Mouse (Mus musculus) testis, adult 2 months (tissue): ENCODE measurements at regions not wholly inside any gene's neighbourhood (a gene's known extent, or its start where the extent isn't known, plus 50 kb on each side); places are given as distances from the start of the nearest gene placed in this dataset.

Experiments used
- H3K27ac ChIP-seq: fragments of 200-500 bp; 2 replicates; pipeline ENCODE4 v1.5.1; 2012; ENCODE audit warnings: low read depth, low read length; ENCODE audit not compliant: control insufficient read depth, insufficient read depth
- H3K27me3 ChIP-seq: fragments of 200-500 bp; 2 replicates; pipeline ENCODE4 v1.6.1; 2012; ENCODE audit warnings: mild to moderate bottlenecking, low read length, moderate library complexity; ENCODE audit not compliant: control insufficient read depth, insufficient read depth
- H3K36me3 ChIP-seq: fragments of 200-500 bp; 2 replicates; pipeline ENCODE4 v1.6.1; 2012; ENCODE audit warnings: mild to moderate bottlenecking, low read length; ENCODE audit not compliant: control insufficient read depth, insufficient read depth
- H3K4me1 ChIP-seq: fragments of 200-500 bp; 2 replicates; pipeline ENCODE4 v1.6.1; 2012; ENCODE audit warnings: low read length; ENCODE audit not compliant: control insufficient read depth, insufficient read depth
- H3K4me3 ChIP-seq: fragments of 200-500 bp; 2 replicates; pipeline ENCODE4 v1.5.1; 2012; ENCODE audit warnings: low read depth, mild to moderate bottlenecking, low read length, moderate library complexity, mixed read lengths; ENCODE audit not compliant: control insufficient read depth
- CTCF ChIP-seq: fragments of 200-500 bp; IDR thresholded peaks from 2 replicates; pipeline ENCODE4 v1.5.1; 2012; ENCODE audit warnings: low read depth, mild to moderate bottlenecking, inconsistent platforms, low read length, moderate library complexity; ENCODE audit not compliant: control insufficient read depth, insufficient read depth, insufficient replicate concordance
- POLR2A ChIP-seq: fragments of 200-500 bp; IDR thresholded peaks from 2 replicates; pipeline ENCODE4 v1.6.1; 2012; ENCODE audit warnings: low read depth, mild to moderate bottlenecking, inconsistent platforms, low read length, moderate library complexity; ENCODE audit not compliant: control insufficient read depth

DNA sequence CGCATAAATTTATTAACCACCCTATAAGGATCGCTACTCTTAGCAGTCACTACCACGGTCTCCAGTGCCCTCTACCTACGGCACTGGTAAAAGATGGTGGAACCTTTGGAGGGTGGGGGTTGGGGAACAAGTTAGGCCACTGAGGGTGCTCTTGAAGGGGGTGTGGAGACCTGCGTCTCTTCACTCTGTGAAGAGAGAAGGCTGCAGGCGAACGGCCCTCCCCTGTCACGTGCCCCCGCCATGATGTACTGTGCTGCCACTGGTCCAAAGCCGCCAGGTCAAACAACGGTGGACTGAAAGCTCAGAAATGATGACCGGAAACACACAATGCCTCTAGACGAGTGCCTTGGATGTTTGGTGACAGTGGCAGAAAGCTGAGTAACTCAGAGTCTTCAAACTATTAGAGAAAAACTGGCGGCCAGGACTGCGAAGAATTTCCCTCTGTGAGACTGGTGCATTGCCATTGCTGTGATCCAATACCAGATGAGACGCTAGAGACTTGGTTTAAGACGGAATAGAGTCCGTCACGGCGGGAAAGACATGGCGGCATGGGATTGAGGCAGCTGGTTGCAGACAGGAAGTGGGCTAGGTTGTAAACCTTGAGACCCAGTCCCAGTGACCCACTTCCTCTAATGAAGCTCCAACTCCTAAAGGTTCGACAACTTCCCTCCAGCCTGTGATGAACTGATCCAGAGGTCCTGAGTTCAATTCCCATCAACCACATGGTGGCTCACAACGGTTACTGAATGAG is 130.2 kb downstream of the Spata18 start:
- H3K27me3 ChIP-seq, result no peaks in the 10 kb centered on the region
- peak overlapping the region; percentile 50; the same call in 1 of the 2 replicates for H3K27ac ChIP-seq
- peaks cover 15% of the 10 kb centered on the region for H3K4me1 ChIP-seq
- peak overlapping the region; percentile 90 for H3K4me3 ChIP-seq
- no peak for TF ChIP-seq CTCF
- TF ChIP-seq POLR2A, result no peak
- H3K36me3 ChIP-seq, result no peaks in the 10 kb centered on the region

- Histone ChIP-seq H3K27me3 (no peaks in the 10 kb centered on the region), H3K4me3 (peak overlapping the region; percentile 60)
- TF ChIP-seq CTCF (no peak), POLR2A (no peak)
Observed at GRCm38 (mm10) chr5:73782214-73783091, 131.3 kb downstream of the Spata18 start.

GRCm38 (mm10) chr5:73787275-73787674 is 136.1 kb downstream of the Spata18 start:
- H3K36me3 ChIP-seq, result no peaks in the 10 kb centered on the region
- no peaks in the 10 kb centered on the region for H3K27me3 ChIP-seq
- no peak for TF ChIP-seq CTCF
- TF ChIP-seq POLR2A, result no peak
- H3K4me1 ChIP-seq, result peaks cover 4% of the 10 kb centered on the region; the same call in 1 of the 2 replicates
- no peak overlapping the region for H3K27ac ChIP-seq
- no peak overlapping the region for H3K4me3 ChIP-seq

More at GRCm38 (mm10) chr5:73782214-73783091, 131.3 kb downstream of the Spata18 start:
- Histone ChIP-seq H3K36me3 (no peaks in the 10 kb centered on the region), H3K4me1 (peaks cover 15% of the 10 kb centered on the region), H3K27ac (no peak overlapping the region)

- no peaks in the 10 kb centered on the region for H3K36me3 ChIP-seq
- H3K27ac ChIP-seq, result no peak overlapping the region
- no peaks in the 10 kb centered on the region for H3K4me1 ChIP-seq
- TF ChIP-seq POLR2A (no peak), CTCF (no peak)
- H3K4me3 ChIP-seq, result no peak overlapping the region
- H3K27me3 ChIP-seq, result no peaks in the 10 kb centered on the region
Observed at GRCm38 (mm10) chr5:73792216-73792615, 141.0 kb downstream of the Spata18 start.

- no peaks in the 10 kb centered on the region for H3K27me3 ChIP-seq
- TF ChIP-seq CTCF (no peak), POLR2A (no peak)
- no peak overlapping the region for H3K4me3 ChIP-seq
- H3K27ac ChIP-seq, result no peak overlapping the region
- no peaks in the 10 kb centered on the region for H3K4me1 ChIP-seq
- no peaks in the 10 kb centered on the region for H3K36me3 ChIP-seq
Observed at GRCm38 (mm10) chr5:73796201-73796600, 145.0 kb downstream of the Spata18 start.

- Histone ChIP-seq H3K36me3 (no peaks in the 10 kb centered on the region), H3K27ac (no peak overlapping the region), H3K4me1 (no peaks in the 10 kb centered on the region), H3K27me3 (no peaks in the 10 kb centered on the region), H3K4me3 (no peak overlapping the region)
- no peak for TF ChIP-seq POLR2A
Observed at GRCm38 (mm10) chr5:73797980-73798379, 146.8 kb downstream of the Spata18 start.

DNA sequence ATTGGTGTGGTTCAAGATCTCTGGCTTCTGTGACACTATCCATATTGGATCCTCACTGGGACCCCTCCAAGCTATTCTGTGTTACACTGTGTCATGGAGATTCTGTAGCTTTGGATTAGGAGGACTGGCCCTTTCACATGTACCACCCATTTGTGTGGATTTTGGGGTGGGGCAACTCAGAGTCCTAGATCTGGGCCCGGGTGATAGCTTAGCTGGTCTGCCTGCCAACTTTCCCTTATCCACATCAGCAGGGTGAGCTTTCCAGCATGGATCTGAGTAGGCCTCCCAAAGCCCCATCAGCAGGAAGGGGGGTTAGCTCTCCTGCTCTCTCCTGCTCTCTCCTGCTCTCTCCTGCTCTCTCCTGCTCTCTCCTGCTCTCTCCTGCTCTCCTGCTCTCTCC is 152.3 kb downstream of the Spata18 start:
- no peaks in the 10 kb centered on the region for H3K36me3 ChIP-seq
- no peaks in the 10 kb centered on the region for H3K27me3 ChIP-seq
- TF ChIP-seq CTCF (no peak), POLR2A (no peak)
- no peaks in the 10 kb centered on the region for H3K4me1 ChIP-seq
- no peak overlapping the region for H3K27ac ChIP-seq
- no peak overlapping the region for H3K4me3 ChIP-seq
